Mouse (Mus musculus) subcutaneous adipose tissue, adult 2 months (tissue): Measurements from ENCODE around the gene Mrgpre. TPM values are rescaled to one million over a fixed set of nuclear protein-coding genes. Genes with fewer than 3 reads are reported as not detected.

Experiments used
- polyA plus RNA-seq: library from polyadenylated mRNA; depleted of rRNA; stranded (reverse); fragments of >200 nt; gene quantifications from 2 replicates; pipeline ENCODE4 v1.2.3, GENCODE M21; 2012; ENCODE audit warnings: low replicate concordance; rRNA removed

Gene Mrgpre
- polyA plus RNA-seq: 2.0 and 2.8 TPM in 2 replicates

GRCm38 (mm10) chr7:143783996-143784829 is at the start of gene Mrgpre:
Gene Mrgpre, minus strand, starts transcription at chr7:143784500.

GRCm38 (mm10) chr7:143822375-143823265 is 38.3 kb upstream of the Mrgpre start, which contains the start of the genes Nadsyn1 and Dhcr7:
Gene Nadsyn1, minus strand, starts transcription at chr7:143822849.
Gene Dhcr7, plus strand, starts transcription at chr7:143823145.

GRCm38 (mm10) chr7:143766893-143767292 is 17.4 kb downstream of the Mrgpre start, which contains the start of gene Mrgprg:
Gene Mrgprg, minus strand, starts transcription at chr7:143766993.

GRCm38 (mm10) chr7:143756125-143757026 is 27.9 kb downstream of the Mrgpre start, which contains the start of gene Osbpl5:
Gene Osbpl5, minus strand, starts transcription at chr7:143756985.

Other genes starting within 250 kb of the Mrgpre start
- 92.2 and 97.1 TPM in 2 replicates for gene Nap1l4, start 235.4 kb downstream of the Mrgpre start, polyA plus RNA-seq
- gene Cars, start 184.4 kb downstream of the Mrgpre start, polyA plus RNA-seq: 18.4 and 22.3 TPM in 2 replicates
- gene Tnfrsf26, start 155.8 kb downstream of the Mrgpre start, polyA plus RNA-seq: 0.98 and 1.0 TPM in 2 replicates
- 11.0 and 13.3 TPM in 2 replicates for gene Tnfrsf22, start 134.8 kb downstream of the Mrgpre start, polyA plus RNA-seq
- 9.4 and 10.2 TPM in 2 replicates for gene Tnfrsf23, start 98.6 kb downstream of the Mrgpre start, polyA plus RNA-seq
- 68.9 and 93.7 TPM in 2 replicates for gene Osbpl5, start 27.5 kb downstream of the Mrgpre start, polyA plus RNA-seq
- 5.9 TPM in 1 of 2 replicates, not detected in the other for gene Mrgprg, start 17.5 kb downstream of the Mrgpre start, polyA plus RNA-seq
- gene Nadsyn1, start 38.3 kb upstream of the Mrgpre start, polyA plus RNA-seq: 14.2 and 16.2 TPM in 2 replicates
- 109 and 118 TPM in 2 replicates for gene Dhcr7, start 38.6 kb upstream of the Mrgpre start, polyA plus RNA-seq
- not detected in 2 replicates for gene Gm498, start 82.3 kb upstream of the Mrgpre start, polyA plus RNA-seq
- gene Shank2, start 217.4 kb upstream of the Mrgpre start, polyA plus RNA-seq: 0.21 and 4.6 TPM in 2 replicates